Mouse (Mus musculus): ENCODE measurements at regions not wholly inside any gene's neighbourhood (a gene's known extent, or its start where the extent isn't known, plus 50 kb on each side); places are given as distances from the start of the nearest gene placed in this dataset.
A peak's percentile ranks its signal among the peaks of the same experiment; 100 is the strongest.

GRCm38 (mm10) chr8:104049181-104049580, 52.2 kb upstream of the Cdh5 start:
- no peak for DNase-seq (ENCODE audit: low spot score)
- Histone ChIP-seq H3K27me3 (ENCODE audit: insufficient read depth, low read length) (no peaks in the 10 kb centered on the region), H3K4me3 (ENCODE audit: low read depth, low read length) (no peak overlapping the region), H3K36me3 (replicated peaks) (no peaks in the 10 kb centered on the region), H3K4me1 (ENCODE audit: insufficient read depth, low read depth, low read length) (no peaks in the 10 kb centered on the region), H3K9me3 (replicated peaks) (peaks cover 71% of the 10 kb centered on the region)
- TF ChIP-seq TAL1 (conservative IDR thresholded peaks at IDR 0.05; ENCODE audit: low read depth, low read length): no peak
- no peak for TF ChIP-seq GATA2 (IDR thresholded peaks at IDR 0.05; ENCODE audit: borderline replicate concordance, low read depth, low read length)
- no peak for TF ChIP-seq GATA1 (IDR thresholded peaks at IDR 0.05; ENCODE audit: borderline replicate concordance, low read length)
- no peak for TF ChIP-seq POLR2AphosphoS5 (IDR thresholded peaks at IDR 0.05; ENCODE audit: insufficient replicate concordance, low read depth, low read length)
- no peak for TF ChIP-seq CTCF (IDR thresholded peaks at IDR 0.05; ENCODE audit: low read depth, low read length)
- ATAC-seq (ENCODE audit: extremely low read depth, insufficient number of reproducible peaks, low FRiP score, poor library complexity, severe bottlenecking): no peak

DNA sequence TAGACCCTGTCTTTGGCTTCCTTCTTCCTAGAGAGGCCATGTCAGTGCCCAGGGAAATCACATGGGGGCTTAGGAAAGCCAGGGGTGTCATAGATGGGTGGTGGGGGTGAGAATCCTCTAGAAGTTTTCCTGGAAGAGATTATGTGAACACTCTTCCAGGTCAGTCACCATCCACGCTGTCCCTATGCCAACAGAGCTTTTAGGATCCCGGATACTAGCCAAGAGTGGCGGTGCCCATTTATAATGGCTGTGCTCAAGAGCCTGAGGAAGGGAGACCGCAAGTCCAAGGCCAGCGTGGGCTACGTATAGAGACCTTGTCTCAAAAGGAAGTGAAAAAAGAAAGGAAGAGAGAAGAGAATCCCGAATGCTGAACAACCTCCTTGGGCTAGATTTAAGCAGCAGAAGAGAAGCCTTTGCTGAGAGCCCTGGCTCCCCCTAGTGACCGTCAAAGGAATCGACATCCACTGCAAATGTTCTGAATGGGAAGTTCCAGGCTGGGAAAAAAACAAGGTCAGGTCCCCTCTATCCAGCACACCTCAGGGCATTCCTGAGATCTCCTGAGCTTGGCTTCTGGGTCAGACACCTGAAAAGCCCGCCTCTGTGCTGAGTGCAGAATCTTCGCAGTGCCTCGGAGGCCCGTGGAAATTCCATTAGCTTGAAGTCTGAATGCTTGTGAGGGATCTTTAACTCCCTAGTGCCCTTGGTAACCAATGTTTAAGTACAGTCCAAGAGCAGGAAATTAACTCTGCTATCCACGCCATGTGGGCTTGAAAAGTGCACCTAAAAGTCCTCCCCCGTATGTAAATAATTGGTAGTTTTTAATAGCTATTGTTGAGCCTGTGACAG, 50.5 kb upstream of the Cdh5 start:
- no peak overlapping the region for H3K4me3 ChIP-seq (ENCODE audit: low read depth, low read length)
- TF ChIP-seq CTCF (IDR thresholded peaks at IDR 0.05; ENCODE audit: low read depth, low read length): 0 out of 2 replicates have a peak, but pooled peaks have one; percentile 8
- no peak for TF ChIP-seq TAL1 (conservative IDR thresholded peaks at IDR 0.05; ENCODE audit: low read depth, low read length)
- H3K9me3 ChIP-seq (replicated peaks): peaks cover 57% of the 10 kb centered on the region
- H3K4me1 ChIP-seq (ENCODE audit: insufficient read depth, low read depth, low read length): no peaks in the 10 kb centered on the region
- DNase-seq (ENCODE audit: low spot score) (no peak), ATAC-seq (ENCODE audit: extremely low read depth, insufficient number of reproducible peaks, low FRiP score, poor library complexity, severe bottlenecking) (no peak)
- no peaks in the 10 kb centered on the region for H3K27me3 ChIP-seq (ENCODE audit: insufficient read depth, low read length)
- H3K36me3 ChIP-seq (replicated peaks): no peaks in the 10 kb centered on the region

GRCm38 (mm10) chr8:104051540-104051882, 49.9 kb upstream of the Cdh5 start:
- no peak for DNase-seq (ENCODE audit: low spot score)
- ATAC-seq (ENCODE audit: extremely low read depth, insufficient number of reproducible peaks, low FRiP score, poor library complexity, severe bottlenecking): no peak
- Histone ChIP-seq H3K36me3 (replicated peaks) (no peaks in the 10 kb centered on the region), H3K27me3 (ENCODE audit: insufficient read depth, low read length) (no peaks in the 10 kb centered on the region), H3K9me3 (replicated peaks) (peaks cover 55% of the 10 kb centered on the region), H3K4me3 (ENCODE audit: low read depth, low read length) (no peak overlapping the region), H3K4me1 (ENCODE audit: insufficient read depth, low read depth, low read length) (no peaks in the 10 kb centered on the region)
- no peak for TF ChIP-seq POLR2AphosphoS5 (IDR thresholded peaks at IDR 0.05; ENCODE audit: insufficient replicate concordance, low read depth, low read length)
- TF ChIP-seq GATA1 (IDR thresholded peaks at IDR 0.05; ENCODE audit: borderline replicate concordance, low read length): no peak
- no peak for TF ChIP-seq GATA2 (IDR thresholded peaks at IDR 0.05; ENCODE audit: borderline replicate concordance, low read depth, low read length)
- no peak for TF ChIP-seq TAL1 (conservative IDR thresholded peaks at IDR 0.05; ENCODE audit: low read depth, low read length)

Measured in G1E (cell line).